Mouse (Mus musculus): ENCODE measurements around the gene Gm11037. TPM values are rescaled to one million over a fixed set of nuclear protein-coding genes. Genes with fewer than 3 reads are reported as not detected.

Gm11037 gene
- polyA plus RNA-seq, 1 experiment, result not detected

GRCm38 (mm10) chr2:131128636-131129157 is 4.6 kb upstream of the Gm11037 start:
- no peak for DNase-seq (ENCODE audit: low spot score)

- no peak for DNase-seq (ENCODE audit: low spot score)
Measured at GRCm38 (mm10) chr2:131129836-131130235, 3.5 kb upstream of the Gm11037 start.

GRCm38 (mm10) chr2:131130849-131131248 is 2.4 kb upstream of the Gm11037 start:
- no peak for DNase-seq (ENCODE audit: low spot score)

- DNase-seq (ENCODE audit: low spot score), result no peak
Measured at GRCm38 (mm10) chr2:131132111-131132888, 997 bp upstream of the Gm11037 start.

- DNase-seq (ENCODE audit: low spot score), result peak; percentile 18
Measured at GRCm38 (mm10) chr2:131134381-131134780, 1.1 kb downstream of the Gm11037 start.

- DNase-seq (ENCODE audit: low spot score), result peak; percentile 10
Measured at GRCm38 (mm10) chr2:131134826-131135400, 1.6 kb downstream of the Gm11037 start.

GRCm38 (mm10) chr2:131135521-131136139 is 2.3 kb downstream of the Gm11037 start:
- DNase-seq (ENCODE audit: low spot score), result peak; percentile 16

- DNase-seq (ENCODE audit: low spot score), result peak; percentile 10
Measured at GRCm38 (mm10) chr2:131138296-131138695, 5.0 kb downstream of the Gm11037 start.

GRCm38 (mm10) chr2:131138760-131139159 is 5.5 kb downstream of the Gm11037 start:
- DNase-seq (ENCODE audit: low spot score), result peak; percentile 17

GRCm38 (mm10) chr2:131139287-131139686 is 6.0 kb downstream of the Gm11037 start:
- DNase-seq (ENCODE audit: low spot score), result no peak

- no peak for DNase-seq (ENCODE audit: low spot score)
Measured at GRCm38 (mm10) chr2:131139886-131140532, 6.7 kb downstream of the Gm11037 start.

GRCm38 (mm10) chr2:131140533-131140905 is 7.2 kb downstream of the Gm11037 start:
- no peak for DNase-seq (ENCODE audit: low spot score)

GRCm38 (mm10) chr2:131141336-131141986 is 8.2 kb downstream of the Gm11037 start:
- DNase-seq (ENCODE audit: low spot score), result no peak

- no peak for DNase-seq (ENCODE audit: low spot score)
Measured at GRCm38 (mm10) chr2:131142592-131142991, 9.3 kb downstream of the Gm11037 start.

- no peak for DNase-seq (ENCODE audit: low spot score)
Measured at GRCm38 (mm10) chr2:131143007-131143780, 9.9 kb downstream of the Gm11037 start.

GRCm38 (mm10) chr2:131145121-131145520 is 11.8 kb downstream of the Gm11037 start:
- no peak for DNase-seq (ENCODE audit: low spot score)

- DNase-seq (ENCODE audit: low spot score), result no peak
Measured at GRCm38 (mm10) chr2:131145536-131145935, 12.2 kb downstream of the Gm11037 start.

- DNase-seq (ENCODE audit: low spot score), result no peak
Measured at GRCm38 (mm10) chr2:131146193-131147042, 13.1 kb downstream of the Gm11037 start.

- no peak for DNase-seq (ENCODE audit: low spot score)
Measured at GRCm38 (mm10) chr2:131147043-131147365, 13.7 kb downstream of the Gm11037 start.

Measured in urinary bladder, adult 2 months (tissue).